Mouse (Mus musculus) bone marrow macrophage, adult 2 months (primary cell): ENCODE results near the gene Mus81.

Experiments
- CTCF ChIP-seq: IDR thresholded peaks from 2 replicates; pipeline ENCODE4 v1.5.1; 2012; ENCODE audit warnings: low read depth, mild to moderate bottlenecking, low read length, moderate library complexity
- POLR2A ChIP-seq: IDR thresholded peaks from 2 replicates; pipeline ENCODE4 v1.6.1; 2012; ENCODE audit warnings: mild to moderate bottlenecking, low read depth, low read length, borderline replicate concordance

- TF ChIP-seq CTCF = no peak
- no peak for TF ChIP-seq POLR2A
Measured at GRCm38 (mm10) chr19:5477668-5478300, 10.4 kb downstream of the Mus81 start.
